Mouse (Mus musculus) limb, embryonic 13.5 days (tissue): Measurements from ENCODE around the gene Kif5c. TPM values are rescaled to one million over a fixed set of nuclear protein-coding genes. Genes with fewer than 3 reads are reported as not detected.
A peak's percentile ranks its signal among the peaks of the same experiment; 100 is the strongest.

Experiments
- ATAC-seq: fragments of 200-750 bp; cut with Nextera tagmentation; 2 replicates; pipeline ENCODE4 v1.8.0; 2017; ENCODE audit warnings: low read depth, moderate number of reproducible peaks, moderate TSS enrichment; ENCODE audit not compliant: low FRiP score
- H3K27ac ChIP-seq: fragments of 300-500 bp; sonication (generic); 2 replicates; pipeline ENCODE4 v1.5.1; 2015; ENCODE audit warnings: inconsistent platforms, mild to moderate bottlenecking, moderate library complexity
- H3K27me3 ChIP-seq: fragments of 300-500 bp; sonication (generic); 2 replicates; pipeline ENCODE4 v1.6.1; 2015; ENCODE audit warnings: mild to moderate bottlenecking, inconsistent platforms
- H3K36me3 ChIP-seq: fragments of 300-500 bp; sonication (generic); 2 replicates; pipeline ENCODE4 v1.6.1; 2015; ENCODE audit warnings: inconsistent platforms, mild to moderate bottlenecking, moderate library complexity
- H3K4me1 ChIP-seq: fragments of 300-500 bp; sonication (generic); 2 replicates; pipeline ENCODE4 v1.6.1; 2015; ENCODE audit warnings: inconsistent platforms
- H3K4me2 ChIP-seq: fragments of 300-500 bp; sonication (generic); replicated peaks from 2 replicates; pipeline ENCODE4 v1.6.1; 2015; ENCODE audit warnings: inconsistent platforms, mild to moderate bottlenecking, moderate library complexity
- H3K4me3 ChIP-seq: fragments of 300-500 bp; sonication (generic); 2 replicates; pipeline ENCODE4 v1.5.1; 2015; ENCODE audit warnings: moderate library complexity, mild to moderate bottlenecking, inconsistent platforms
- H3K9ac ChIP-seq: fragments of 300-500 bp; sonication (generic); 2 replicates; pipeline ENCODE4 v1.6.1; 2015; ENCODE audit warnings: mild to moderate bottlenecking, inconsistent platforms
- H3K9me3 ChIP-seq: fragments of 300-500 bp; sonication (generic); 2 replicates; pipeline ENCODE4 v1.6.1; 2016; ENCODE audit warnings: inconsistent platforms
- WGBS: fragments of 180-500 bp; shearing (Covaris S2); methylation state at CpG from one replicate; pipeline ENCODE4 v1.1.7; 2015; 5-methylcytosine and 5-hydroxymethylcytosine counted together
- polyA plus RNA-seq: library from polyadenylated mRNA; unstranded; fragments of >200 nt; fragmentation: Nextera tagmentation; extraction: Ambion mirVana; gene quantifications from 2 replicates; pipeline ENCODE4 v1.2.1, GENCODE M21; 2015

Gene Kif5c
- polyA plus RNA-seq, 1 experiment from 2014 or later: 9.2 TPM

DNA sequence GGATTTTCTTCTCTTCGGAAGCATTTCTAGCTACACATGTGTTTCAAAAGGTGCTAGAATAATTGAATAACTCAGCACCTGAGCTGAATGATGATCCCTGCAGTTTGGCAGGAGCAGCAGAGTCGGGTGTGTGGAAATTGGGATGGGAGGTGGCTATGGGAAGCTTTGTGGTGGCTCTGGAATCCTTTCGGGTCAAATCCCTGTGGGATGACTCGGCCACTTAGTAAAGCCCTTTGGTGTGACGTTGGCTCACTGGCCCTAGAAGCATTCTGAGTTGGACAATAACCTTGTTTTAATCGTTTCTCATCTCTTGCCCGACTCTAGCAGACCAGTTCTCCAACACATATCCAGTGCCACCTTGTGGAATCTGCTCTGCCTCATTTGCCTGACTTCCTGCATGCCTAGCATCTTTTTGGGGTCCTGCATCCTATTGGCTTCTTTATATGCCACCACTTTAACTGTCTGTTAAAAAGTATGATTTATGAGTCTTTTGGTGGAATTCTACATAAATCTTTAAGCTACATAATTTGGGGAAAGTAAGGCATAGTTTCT lies 93.3 kb downstream of the Kif5c start:
- H3K4me2 ChIP-seq: no peak overlapping the region
- no peaks in the 10 kb centered on the region for H3K27me3 ChIP-seq
- no peak for ATAC-seq
- H3K4me1 ChIP-seq: no peaks in the 10 kb centered on the region
- 61% methylated on average over 7 of the region's 7 CpGs for WGBS
- no peak overlapping the region for H3K27ac ChIP-seq
- H3K9me3 ChIP-seq: no peaks in the 10 kb centered on the region
- no peak overlapping the region for H3K4me3 ChIP-seq
- peaks cover 11% of the 10 kb centered on the region for H3K36me3 ChIP-seq
- H3K9ac ChIP-seq: no peak overlapping the region

DNA sequence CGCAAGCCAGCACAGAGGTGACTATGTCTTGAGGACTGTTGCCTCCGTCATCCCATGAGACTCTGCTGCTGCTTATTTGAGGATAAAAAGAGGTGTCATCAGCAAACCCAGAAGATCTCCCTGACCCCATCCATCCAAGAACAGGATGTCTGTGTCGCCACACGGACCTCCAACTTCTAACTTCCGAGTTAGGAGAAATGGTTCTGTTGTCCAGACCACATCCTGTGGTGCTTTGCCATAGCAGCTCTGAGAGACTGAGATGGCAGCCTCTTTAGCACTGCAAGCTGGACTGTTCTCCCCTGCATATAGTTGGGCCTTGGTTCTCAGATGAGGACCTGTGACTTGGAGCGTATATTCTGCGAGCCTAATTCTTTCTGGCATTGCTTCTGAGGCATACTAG lies 97.4 kb downstream of the Kif5c start:
- Histone ChIP-seq H3K4me1 (peaks cover 33% of the 10 kb centered on the region), H3K9me3 (no peaks in the 10 kb centered on the region), H3K4me2 (no peak overlapping the region), H3K27me3 (no peaks in the 10 kb centered on the region), H3K4me3 (no peak overlapping the region), H3K27ac (no peak overlapping the region), H3K9ac (no peak overlapping the region), H3K36me3 (no peaks in the 10 kb centered on the region; the same call in 1 of the 2 replicates)
- ATAC-seq: no peak
- 87% methylated on average over 7 of the region's 7 CpGs for WGBS

DNA sequence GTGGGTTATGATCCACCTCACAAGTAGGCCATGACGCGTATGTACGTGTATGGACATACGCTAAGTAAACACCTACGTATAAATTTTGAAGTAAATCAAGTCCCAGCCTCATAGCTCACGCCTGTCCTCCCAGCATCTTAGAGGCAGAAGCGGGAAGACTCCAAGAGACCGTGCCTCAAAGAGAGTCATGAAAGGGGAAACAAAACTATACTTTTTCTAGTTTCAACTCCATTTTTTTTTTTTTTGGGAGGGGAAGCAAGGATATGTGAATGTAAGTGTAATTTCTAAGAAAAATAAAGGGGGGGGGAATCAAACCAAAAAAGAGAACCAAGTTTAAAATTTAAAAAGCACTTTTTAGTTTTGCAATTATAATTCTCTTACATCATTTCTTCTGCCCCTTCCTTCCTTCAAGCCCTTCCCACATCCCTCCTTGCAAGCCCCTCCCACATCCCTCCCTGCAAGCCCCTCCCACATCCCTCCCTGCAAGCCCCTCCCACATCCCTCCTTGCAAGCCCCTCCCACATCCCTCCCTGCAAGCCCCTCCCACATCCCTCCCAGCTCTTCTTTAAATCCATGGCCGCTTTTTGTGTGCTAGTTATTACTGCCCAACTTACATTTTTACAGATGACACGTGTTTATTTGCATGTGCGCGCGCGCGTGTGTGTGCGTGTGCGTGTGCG lies 98.5 kb downstream of the Kif5c start:
- no peak overlapping the region for H3K4me3 ChIP-seq

DNA sequence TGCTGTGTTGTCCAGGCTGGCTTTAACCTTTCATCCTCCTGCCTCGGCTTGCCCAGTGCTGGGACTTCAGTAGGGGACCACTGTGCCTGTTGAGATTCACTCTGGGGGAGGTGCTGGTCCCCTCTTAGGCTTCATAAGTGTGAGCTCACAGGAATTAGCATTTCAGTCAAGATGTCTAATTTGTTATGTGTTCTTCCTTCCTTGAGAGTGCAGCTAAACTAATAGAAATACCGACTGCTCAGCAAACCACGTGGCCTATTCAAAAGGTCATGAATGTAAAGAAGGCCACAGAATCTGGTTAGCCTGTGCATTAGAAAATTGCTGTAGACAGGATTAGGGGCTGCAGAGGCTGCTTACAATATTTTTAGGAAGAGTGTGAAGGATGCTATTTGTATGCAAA lies 99.4 kb downstream of the Kif5c start:
- peaks cover 51% of the 10 kb centered on the region for H3K4me1 ChIP-seq
- peaks cover 6% of the 10 kb centered on the region; the same call in 1 of the 2 replicates for H3K36me3 ChIP-seq
- 12% methylated on average over 3 of the region's 3 CpGs for WGBS
- no peak overlapping the region for H3K4me3 ChIP-seq
- H3K27ac ChIP-seq: peak overlapping the region; percentile 34; the same call in 1 of the 2 replicates
- no peak overlapping the region for H3K9ac ChIP-seq
- ATAC-seq: no peak
- H3K4me2 ChIP-seq: no peak overlapping the region
- H3K9me3 ChIP-seq: no peaks in the 10 kb centered on the region
- H3K27me3 ChIP-seq: 0 out of 2 replicates have a peak, but pooled peaks cover 2% of the 10 kb centered on the region

More for the DNA sequence above, 98.5 kb downstream of the Kif5c start:
- Histone ChIP-seq H3K9me3 (no peaks in the 10 kb centered on the region), H3K27me3 (no peaks in the 10 kb centered on the region), H3K9ac (no peak overlapping the region), H3K4me2 (no peak overlapping the region), H3K4me1 (peaks cover 44% of the 10 kb centered on the region), H3K36me3 (no peaks in the 10 kb centered on the region; the same call in 1 of the 2 replicates), H3K27ac (no peak overlapping the region)
- 89% methylated on average over 18 of the region's 18 CpGs for WGBS
- no peak for ATAC-seq

DNA sequence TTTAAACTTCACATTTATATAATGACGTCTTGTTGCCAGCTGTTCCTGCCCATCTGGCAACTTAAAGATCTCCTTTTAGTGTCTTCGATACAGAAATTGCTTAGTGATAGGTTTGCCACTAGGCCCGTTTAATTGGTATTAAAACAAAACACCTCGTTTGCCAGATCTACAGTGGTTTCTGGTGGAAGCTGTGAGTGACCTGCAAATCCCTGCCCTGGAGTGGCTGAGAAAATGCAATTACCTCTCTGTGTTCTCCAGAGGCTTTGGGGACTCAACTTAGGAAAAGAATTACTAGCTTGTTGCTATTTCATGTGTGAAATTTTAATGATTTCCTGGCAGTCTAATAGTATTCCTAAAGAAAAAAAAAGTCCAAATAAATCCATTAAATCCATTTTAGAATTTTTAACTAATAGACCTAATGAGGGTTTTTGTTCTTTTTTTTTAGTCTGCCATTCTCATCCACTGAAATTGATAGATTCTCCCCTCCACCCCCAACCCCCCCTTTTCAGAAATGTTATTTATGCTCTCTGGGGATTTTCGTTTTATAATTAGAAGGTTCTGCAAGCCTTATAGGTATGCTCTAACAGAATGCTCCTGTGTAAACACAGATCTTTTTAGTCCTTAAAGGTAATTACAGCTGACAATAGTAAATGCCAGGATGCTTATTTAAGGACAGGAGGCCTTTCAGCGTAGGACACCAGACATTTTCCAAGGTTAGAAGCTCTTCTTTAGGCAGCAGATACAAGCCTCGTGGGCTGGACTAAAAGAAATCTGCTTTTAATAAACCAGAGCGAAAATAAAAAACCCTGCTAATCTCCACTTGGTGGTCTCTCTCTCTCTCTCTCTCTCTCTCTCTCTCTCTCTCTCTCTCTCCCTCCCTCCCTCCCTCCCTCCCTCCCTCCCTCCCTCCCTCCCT lies 100.1 kb downstream of the Kif5c start:
- H3K4me1 ChIP-seq: peaks cover 51% of the 10 kb centered on the region
- no peak overlapping the region for H3K27ac ChIP-seq
- no peaks in the 10 kb centered on the region for H3K9me3 ChIP-seq
- no peak for ATAC-seq
- no peak overlapping the region for H3K9ac ChIP-seq
- 0 out of 2 replicates have a peak, but pooled peaks cover 4% of the 10 kb centered on the region for H3K27me3 ChIP-seq
- 8% methylated on average over 8 of the region's 8 CpGs for WGBS
- H3K36me3 ChIP-seq: peaks cover 6% of the 10 kb centered on the region; the same call in 1 of the 2 replicates
- H3K4me3 ChIP-seq: no peak overlapping the region
- H3K4me2 ChIP-seq: no peak overlapping the region

DNA sequence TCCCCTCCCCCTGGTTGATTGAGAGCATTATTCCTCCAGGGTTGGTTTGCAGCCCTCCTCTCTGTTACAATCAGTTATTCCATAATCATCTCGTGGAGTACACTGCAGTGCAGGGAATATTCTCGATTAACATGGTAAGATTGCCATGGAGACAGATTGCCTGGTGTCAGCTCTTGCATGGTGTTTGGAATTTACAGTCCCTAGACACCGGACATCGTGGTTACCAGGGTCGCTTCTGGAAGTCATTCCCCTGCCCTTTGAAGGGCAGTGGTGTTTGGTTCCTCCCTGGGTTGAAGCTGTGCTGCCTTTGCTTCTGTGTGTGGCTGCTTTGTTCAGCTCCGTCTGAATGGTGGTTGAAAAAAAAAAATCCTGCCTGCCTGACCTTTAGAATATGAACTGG lies 100.8 kb downstream of the Kif5c start:
- 0 out of 2 replicates have a peak, but pooled peaks cover 4% of the 10 kb centered on the region for H3K27me3 ChIP-seq
- 0 out of 2 replicates have a peak, but pooled peaks have one; percentile 29 for ATAC-seq
- WGBS: 2% methylated on average over 6 of the region's 6 CpGs

DNA sequence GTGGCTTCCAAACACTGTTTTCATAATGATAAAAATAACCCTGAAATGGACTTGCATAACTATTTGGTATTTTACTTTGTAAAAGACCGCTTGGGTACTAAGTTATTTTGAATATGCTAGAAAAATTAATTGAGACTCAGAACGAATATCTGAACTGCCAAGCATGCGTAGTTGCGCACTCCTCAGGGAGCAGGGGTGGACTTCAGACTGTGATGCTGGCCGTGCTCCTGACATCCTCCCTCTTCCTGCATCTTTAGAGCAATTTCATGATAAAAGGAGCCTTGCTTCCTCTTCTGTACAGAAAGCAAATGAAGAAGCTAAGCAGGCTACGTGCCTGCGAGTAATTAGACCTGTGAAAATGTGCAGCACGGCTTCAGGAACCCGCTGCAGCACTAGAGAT lies 101.2 kb downstream of the Kif5c start:
- peak overlapping the region; percentile 37; the same call in 1 of the 2 replicates for H3K4me2 ChIP-seq
- no peak overlapping the region for H3K27ac ChIP-seq
- H3K4me3 ChIP-seq: no peak overlapping the region
- H3K36me3 ChIP-seq: peaks cover 9% of the 10 kb centered on the region
- peaks cover 51% of the 10 kb centered on the region for H3K4me1 ChIP-seq
- H3K27me3 ChIP-seq: 0 out of 2 replicates have a peak, but pooled peaks cover 4% of the 10 kb centered on the region
- no peaks in the 10 kb centered on the region for H3K9me3 ChIP-seq
- no peak overlapping the region for H3K9ac ChIP-seq
- WGBS: 25% methylated on average over 9 of the region's 9 CpGs
- no peak for ATAC-seq

More for the DNA sequence above, 100.8 kb downstream of the Kif5c start:
- no peak overlapping the region for H3K9ac ChIP-seq
- H3K27ac ChIP-seq: no peak overlapping the region
- H3K4me1 ChIP-seq: peaks cover 51% of the 10 kb centered on the region
- H3K4me3 ChIP-seq: no peak overlapping the region
- H3K4me2 ChIP-seq: peak overlapping the region; percentile 37
- no peaks in the 10 kb centered on the region for H3K9me3 ChIP-seq
- peaks cover 6% of the 10 kb centered on the region; the same call in 1 of the 2 replicates for H3K36me3 ChIP-seq

DNA sequence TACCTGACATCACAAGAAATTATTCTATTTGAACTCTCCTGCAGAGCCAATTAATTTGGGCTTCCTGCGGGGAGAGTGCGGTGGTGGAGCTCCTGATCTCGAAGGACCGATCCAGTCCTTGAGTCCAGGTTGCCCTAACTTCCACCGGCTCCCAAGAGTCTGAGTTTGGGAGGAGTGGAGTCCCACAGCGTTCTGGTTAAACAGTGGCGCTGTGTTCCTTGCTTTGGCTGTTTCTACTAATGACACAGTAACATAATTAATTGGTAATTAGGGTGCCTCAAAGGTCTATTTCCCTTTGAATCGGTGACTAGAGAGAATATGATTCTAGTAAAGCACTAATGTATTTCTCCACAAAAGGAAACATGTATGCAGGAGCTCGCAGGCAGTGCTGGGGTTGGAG lies 103.2 kb downstream of the Kif5c start:
- H3K36me3 ChIP-seq: peaks cover 12% of the 10 kb centered on the region
- no peak overlapping the region for H3K9ac ChIP-seq
- peaks cover 54% of the 10 kb centered on the region for H3K4me1 ChIP-seq
- H3K4me3 ChIP-seq: no peak overlapping the region
- H3K4me2 ChIP-seq: no peak overlapping the region
- no peak overlapping the region for H3K27ac ChIP-seq
- H3K9me3 ChIP-seq: no peaks in the 10 kb centered on the region
- WGBS: 26% methylated on average over 9 of the region's 9 CpGs
- no peak for ATAC-seq
- 0 out of 2 replicates have a peak, but pooled peaks cover 4% of the 10 kb centered on the region for H3K27me3 ChIP-seq

DNA sequence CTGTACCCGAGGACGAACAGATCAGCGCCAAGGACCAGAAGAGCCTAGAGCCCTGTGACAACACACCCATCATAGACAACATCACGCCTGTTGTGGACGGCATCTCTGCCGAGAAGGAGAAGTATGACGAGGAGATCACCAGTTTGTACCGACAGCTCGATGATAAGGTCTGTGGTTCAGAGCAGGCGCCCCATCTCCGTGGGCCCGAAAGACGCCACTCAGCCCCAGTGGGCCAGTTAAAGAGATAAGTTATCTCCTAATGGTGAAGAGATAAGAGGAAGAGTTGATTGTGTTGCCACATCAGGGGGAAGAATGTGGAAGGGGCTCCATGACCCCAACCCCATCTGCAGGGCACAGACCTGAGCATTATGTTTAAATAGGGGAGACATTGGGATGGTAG lies 103.9 kb downstream of the Kif5c start:
- no peak overlapping the region for H3K4me3 ChIP-seq
- 90% methylated on average over 13 of the region's 13 CpGs for WGBS
- ATAC-seq: no peak
- H3K4me2 ChIP-seq: no peak overlapping the region
- peaks cover 12% of the 10 kb centered on the region for H3K36me3 ChIP-seq
- H3K9me3 ChIP-seq: no peaks in the 10 kb centered on the region
- H3K27ac ChIP-seq: no peak overlapping the region
- H3K27me3 ChIP-seq: 0 out of 2 replicates have a peak, but pooled peaks cover 4% of the 10 kb centered on the region
- H3K4me1 ChIP-seq: peaks cover 53% of the 10 kb centered on the region
- H3K9ac ChIP-seq: no peak overlapping the region

DNA sequence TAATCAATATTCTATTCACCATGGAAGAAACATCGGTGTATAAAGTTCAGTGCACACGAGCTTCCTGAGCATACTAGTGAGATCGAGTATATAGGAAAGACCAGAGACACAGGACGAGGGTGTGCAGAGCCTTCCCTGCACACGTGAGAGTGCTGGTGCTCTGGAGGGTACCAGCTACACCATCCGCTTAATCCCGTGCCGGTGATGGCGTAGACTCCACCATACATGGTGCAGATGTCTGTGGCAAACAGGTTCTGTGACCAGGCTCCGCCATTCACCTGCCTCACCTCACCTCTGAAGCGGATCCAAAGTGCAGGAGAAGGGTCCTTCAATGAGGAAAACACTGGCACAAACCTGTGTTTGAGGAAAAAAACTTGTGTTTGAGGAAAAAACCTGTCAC lies 107.6 kb downstream of the Kif5c start:
- Histone ChIP-seq H3K9me3 (no peaks in the 10 kb centered on the region), H3K27me3 (0 out of 2 replicates have a peak, but pooled peaks cover 4% of the 10 kb centered on the region), H3K4me1 (peaks cover 35% of the 10 kb centered on the region), H3K4me2 (no peak overlapping the region), H3K27ac (no peak overlapping the region), H3K9ac (no peak overlapping the region), H3K4me3 (no peak overlapping the region), H3K36me3 (peaks cover 12% of the 10 kb centered on the region)
- 78% methylated on average over 11 of the region's 11 CpGs for WGBS
- ATAC-seq: 0 out of 2 replicates have a peak, but pooled peaks have one; percentile 31

DNA sequence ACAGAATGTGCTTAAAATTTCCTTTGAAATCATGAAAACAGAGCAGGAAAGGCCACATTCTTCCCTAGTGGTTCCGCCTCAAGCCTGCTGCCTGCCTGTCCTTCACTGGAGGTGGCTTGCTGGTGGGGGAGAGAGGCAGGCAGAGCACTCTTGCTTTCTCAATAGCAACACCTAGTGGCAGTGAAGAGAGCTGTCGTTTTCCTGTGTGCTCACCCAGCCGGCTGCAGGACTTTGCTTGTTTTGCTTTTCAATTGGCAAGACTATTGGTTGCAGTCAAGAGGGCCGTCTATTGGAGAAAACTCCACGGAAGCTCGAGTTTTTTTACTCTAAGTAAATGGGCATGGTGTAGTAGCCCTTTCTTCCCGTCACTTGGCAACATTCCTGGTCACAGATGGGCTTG lies 108.1 kb downstream of the Kif5c start:
- no peak overlapping the region for H3K9ac ChIP-seq
- WGBS: 16% methylated on average over 7 of the region's 7 CpGs
- H3K4me2 ChIP-seq: no peak overlapping the region
- H3K9me3 ChIP-seq: no peaks in the 10 kb centered on the region
- H3K27me3 ChIP-seq: 0 out of 2 replicates have a peak, but pooled peaks cover 4% of the 10 kb centered on the region
- H3K27ac ChIP-seq: no peak overlapping the region
- H3K36me3 ChIP-seq: peaks cover 12% of the 10 kb centered on the region
- ATAC-seq: peak; percentile 79
- peaks cover 35% of the 10 kb centered on the region for H3K4me1 ChIP-seq
- no peak overlapping the region for H3K4me3 ChIP-seq
